Mouse (Mus musculus): ENCODE measurements around the gene Anxa5.

DNA sequence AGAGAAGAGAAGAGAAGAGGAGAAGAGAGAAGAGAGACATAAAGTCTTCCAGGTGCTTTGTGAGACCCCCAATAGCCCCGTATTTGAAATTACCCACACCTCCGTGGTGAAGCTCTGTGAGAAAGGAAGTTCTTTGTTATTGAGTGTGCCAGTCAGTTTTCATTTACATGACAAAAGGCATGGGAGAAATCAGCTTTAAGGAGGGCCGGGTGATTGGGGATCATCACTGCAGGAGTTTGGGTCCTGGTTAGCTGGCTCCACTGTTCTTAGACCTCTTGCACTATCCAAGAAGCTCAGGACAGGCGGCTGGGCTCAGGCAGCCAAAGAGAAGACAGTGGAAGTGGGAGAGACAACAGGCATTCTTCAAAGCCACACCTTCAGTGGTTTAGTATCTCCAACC is 46.4 kb upstream of the Anxa5 start:
- TF ChIP-seq CTCF (IDR thresholded peaks at IDR 0.05): no peak
- no peak for TF ChIP-seq EP300 (IDR thresholded peaks at IDR 0.05; ENCODE audit: insufficient read depth, low read depth, low read length)
- TF ChIP-seq POLR2A (IDR thresholded peaks at IDR 0.05; ENCODE audit: insufficient read depth, low read depth, low read length): no peak

Data from heart, adult 2 months (tissue).